Comparison of ENCODE assay signal across 13 mouse cellular contexts in the genomic region with DNA sequence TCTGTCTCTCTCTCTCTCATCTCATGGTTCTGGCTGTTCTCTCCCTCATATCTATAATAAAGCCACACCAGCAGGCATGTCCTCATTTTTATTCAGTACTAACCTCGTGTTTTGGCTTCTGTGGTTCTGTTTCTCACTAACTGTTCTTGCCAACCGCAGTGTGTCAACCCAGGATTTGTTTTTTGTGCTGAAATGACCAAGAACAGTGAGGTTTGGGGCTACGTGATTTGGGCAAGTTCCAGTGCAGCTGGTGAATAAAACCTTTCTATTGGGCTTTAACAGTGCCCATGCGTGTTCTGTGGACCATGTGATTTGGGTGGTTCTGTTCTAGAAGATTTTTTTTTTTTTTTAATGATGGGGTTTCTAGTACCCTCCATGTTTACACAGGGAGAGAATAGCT.
DNase-seq lines count a peak whose midpoint lies in the region; ATAC-seq and TF ChIP-seq lines count a peak whose summit lies in the region.
"Had no signal": no experiment of that assay in that cellular context is flagged by ENCODE, and none has a peak within 500 bp of the region (broad histone marks: within the 10 kb centered on the region; RNA-seq: fewer than 3 reads in every experiment).

No protein-coding gene starts in this region.

- peaks cover 3% of the 10 kb centered on the region for H3K9me3 ChIP-seq in CH12.LX (replicated peaks; ENCODE audit: low read length)
- no peaks in the 10 kb centered on the region for H3K9me3 ChIP-seq in hindbrain, embryonic 16.5 days (ENCODE audit: control insufficient read depth, low read length)
- no peaks in the 10 kb centered on the region for H3K9me3 ChIP-seq in intestine, embryonic 16.5 days (ENCODE audit: control insufficient read depth, low read length)
- H3K9me3 ChIP-seq: embryonic facial prominence, embryonic 12.5 days had no signal

- no peak overlapping the region for H3K9ac ChIP-seq in CH12.LX (ENCODE audit: insufficient read depth, low read depth)
- no peak overlapping the region for H3K9ac ChIP-seq in hindbrain, embryonic 16.5 days (ENCODE audit: low read depth, low read length)
- H3K9ac ChIP-seq in intestine, embryonic 16.5 days (ENCODE audit: low read depth, low read length): no peak overlapping the region
- H3K9ac ChIP-seq: embryonic facial prominence, embryonic 12.5 days had no signal

- H3K36me3 ChIP-seq in CH12.LX (replicated peaks in 1 of 2; ENCODE audit: control insufficient read depth in 1 of 2, insufficient read depth in 1 of 2, low read length in 1 of 2): no peaks in the 10 kb centered on the region
- H3K36me3 ChIP-seq in hindbrain, embryonic 16.5 days (ENCODE audit: control insufficient read depth, insufficient read depth, low read length): no peaks in the 10 kb centered on the region
- H3K36me3 ChIP-seq in intestine, embryonic 16.5 days (ENCODE audit: control insufficient read depth, insufficient read depth, low read length): no peaks in the 10 kb centered on the region
- H3K36me3 ChIP-seq: embryonic facial prominence, embryonic 12.5 days had no signal

- H3K79me2 ChIP-seq in CH12.LX (replicated peaks; ENCODE audit: control insufficient read depth, extremely low read depth, insufficient read depth, poor library complexity, severe bottlenecking): no peaks in the 10 kb centered on the region

- in situ Hi-C loops in CH12.LX (cut with MboI; ENCODE audit: low pct_ligation_motif_present, low pct_unique_long_range_greater_than_20kb, low sequenced_read_pairs): no loop called here

- peak; percentile 73 for ATAC-seq in hindbrain, embryonic 16.5 days
- ATAC-seq in intestine, embryonic 16.5 days: no peak

- 45% methylated on average over 4 of the region's 4 CpGs for WGBS in cerebellum, adult 2 months
- 55% methylated on average over 4 of the region's 4 CpGs for WGBS in hindbrain, embryonic 16.5 days
- 77% methylated on average over 4 of the region's 4 CpGs for WGBS in intestine, embryonic 16.5 days

- H3K4me1 ChIP-seq in cerebellum, adult 2 months (ENCODE audit: control insufficient read depth, insufficient read depth, low read length): no peaks in the 10 kb centered on the region
- peaks cover 2 to 19% of the 10 kb centered on the region in 2 experiments; a peak in 3 of 4 replicates for H3K4me1 ChIP-seq in CH12.LX (ENCODE audit: control insufficient read depth in 1 of 2, insufficient read depth in 2 of 2)
- no peaks in the 10 kb centered on the region; the same call in 1 of the 2 replicates for H3K4me1 ChIP-seq in hindbrain, embryonic 16.5 days (ENCODE audit: control insufficient read depth, insufficient read depth, low read depth, low read length)
- H3K4me1 ChIP-seq in intestine, embryonic 16.5 days (ENCODE audit: control insufficient read depth, insufficient read depth, low read length): no peaks in the 10 kb centered on the region
- H3K4me1 ChIP-seq: embryonic facial prominence, embryonic 12.5 days had no signal

- no peak for TF ChIP-seq POLR2A in cerebellum, adult 2 months (IDR thresholded peaks at IDR 0.05; ENCODE audit: borderline replicate concordance, insufficient read depth, low read length)
- TF ChIP-seq POLR2A in CH12.LX (IDR thresholded peaks at IDR 0.05; ENCODE audit: low read depth, low read length): no peak

- no peak; the same call in 1 of the 2 replicates for TF ChIP-seq EP300 in CH12.LX (IDR thresholded peaks at IDR 0.05; ENCODE audit: low read length)

- H3K27me3 ChIP-seq in cerebellum, adult 2 months (ENCODE audit: control insufficient read depth, insufficient read depth, low read length): no peaks in the 10 kb centered on the region
- no peaks in the 10 kb centered on the region for H3K27me3 ChIP-seq in CH12.LX (replicated peaks)
- H3K27me3 ChIP-seq in hindbrain, embryonic 16.5 days (replicated peaks; ENCODE audit: control insufficient read depth, insufficient read depth, low read length): no peaks in the 10 kb centered on the region
- no peaks in the 10 kb centered on the region for H3K27me3 ChIP-seq in intestine, embryonic 16.5 days (replicated peaks; ENCODE audit: control insufficient read depth, insufficient read depth, low read length)
- H3K27me3 ChIP-seq: embryonic facial prominence, embryonic 12.5 days had no signal

- peak overlapping the region; percentile 13; the same call in 1 of the 2 replicates for H3K27ac ChIP-seq in cerebellum, adult 2 months (ENCODE audit: insufficient read depth, low read length)
- H3K27ac ChIP-seq in CH12.LX (ENCODE audit: insufficient read depth, low read depth): 0 out of 2 replicates have a peak overlapping the region, but pooled peaks have one; percentile 29
- peak overlapping the region; percentile 64 for H3K27ac ChIP-seq in hindbrain, embryonic 16.5 days (ENCODE audit: low read depth, low read length)
- H3K27ac ChIP-seq in intestine, embryonic 16.5 days (ENCODE audit: low read length): no peak overlapping the region
- H3K27ac ChIP-seq: embryonic facial prominence, embryonic 12.5 days; kidney, postnatal 0 days had no signal

- peak overlapping the region; percentile 58 for H3K4me2 ChIP-seq in CH12.LX (ENCODE audit: insufficient read depth, low read depth, poor library complexity, severe bottlenecking)
- no peak overlapping the region for H3K4me2 ChIP-seq in hindbrain, embryonic 16.5 days (ENCODE audit: low read length)
- no peak overlapping the region for H3K4me2 ChIP-seq in intestine, embryonic 16.5 days (ENCODE audit: low read depth, low read length)
- H3K4me2 ChIP-seq: embryonic facial prominence, embryonic 12.5 days had no signal

- no peak for TF ChIP-seq CTCF in cerebellum, adult 2 months (IDR thresholded peaks at IDR 0.05; ENCODE audit: borderline replicate concordance, insufficient read depth, low read depth, low read length)
- TF ChIP-seq CTCF in CH12.LX (conservative IDR thresholded peaks at IDR 0.05 in 1 of 2, IDR thresholded peaks at IDR 0.05 in 1 of 2; ENCODE audit: low read depth in 2 of 2, low read length in 2 of 2): no peak

- DNase-seq in cerebellum, adult 2 months: no peak
- DNase-seq in cerebellum, adult 9-11 months: no peak
- no peak for DNase-seq in CH12.LX (ENCODE audit: extremely low read depth)
- peak; percentile 53 for DNase-seq in left cerebral cortex, postnatal 4 days
- no peak for DNase-seq in heart, postnatal 10 days
- DNase-seq in adrenal gland, postnatal 14 days: no peak
- DNase-seq: cerebellum, adult 11-12 months; gastrocnemius, postnatal 25 days; lung, postnatal 14 days had no signal

- H3K4me3 ChIP-seq in cerebellum, adult 2 months (replicated peaks; ENCODE audit: insufficient read depth, low read depth, low read length): no peak overlapping the region
- peak overlapping the region in 1 of 3 experiments; percentile 39 for H3K4me3 ChIP-seq in CH12.LX (replicated peaks in 1 of 3; ENCODE audit: low read depth in 2 of 3, low read length in 2 of 3, poor library complexity in 1 of 3)
- no peak overlapping the region for H3K4me3 ChIP-seq in hindbrain, embryonic 16.5 days (ENCODE audit: low read length)
- no peak overlapping the region for H3K4me3 ChIP-seq in intestine, embryonic 16.5 days (ENCODE audit: low read length)
- H3K4me3 ChIP-seq: embryonic facial prominence, embryonic 12.5 days had no signal

- TF ChIP-seq RAD21 in CH12.LX (IDR thresholded peaks at IDR 0.05; ENCODE audit: low read depth, low read length): no peak

- dilution Hi-C loops in CH12.LX (cut with MboI; ENCODE audit: extremely low pct_ligation_motif_present, extremely low pct_unique_long_range_greater_than_20kb, low sequenced_read_pairs): no loop called here

- intact Hi-C loops in left cerebral cortex, postnatal 4 days (cut with DNase I): loop anchor here (10.0 kb wide), 1 partner anchor 1252 kb away; no protein-coding TSS in a partner anchor
- intact Hi-C loops in heart, postnatal 10 days (cut with DNase I): loop anchor here (5.0 kb wide), 1 partner anchor 1245 kb away; no protein-coding TSS in a partner anchor

TF ChIP-seq in CH12.LX, 34 proteins besides CTCF, POLR2A, EP300 and RAD21:
- peak; percentile 62; the same call in 1 of the 2 replicates for TF ChIP-seq ZNF384 (IDR thresholded peaks at IDR 0.05; ENCODE audit: low read depth, low read length)
- 0 out of 2 replicates have a peak, but pooled peaks have one; percentile 11 for TF ChIP-seq BHLHE40 (IDR thresholded peaks at IDR 0.05; ENCODE audit: low read depth, low read length)
- 0 out of 2 replicates have a peak, but pooled peaks have one; percentile 24 for TF ChIP-seq SIN3A (IDR thresholded peaks at IDR 0.05; ENCODE audit: low read length)
- 0 out of 2 replicates have a peak, but pooled peaks have one; percentile 37 for TF ChIP-seq CHD1 (IDR thresholded peaks at IDR 0.05; ENCODE audit: low read depth, low read length)
- peak; percentile 73 for TF ChIP-seq IRF4 (IDR thresholded peaks at IDR 0.05; ENCODE audit: low read depth, low read length)
- no peak for TF ChIP-seq NELFE (IDR thresholded peaks at IDR 0.05; ENCODE audit: low read depth, low read length)
- TF ChIP-seq MAX (IDR thresholded peaks at IDR 0.05; ENCODE audit: low read length): no peak
- peak; percentile 10; the same call in 1 of the 2 replicates for TF ChIP-seq TCF12 (IDR thresholded peaks at IDR 0.05; ENCODE audit: low read depth, low read length)
